Mouse (Mus musculus): ENCODE results near the gene Hdac1.

Gene Hdac1

DNA sequence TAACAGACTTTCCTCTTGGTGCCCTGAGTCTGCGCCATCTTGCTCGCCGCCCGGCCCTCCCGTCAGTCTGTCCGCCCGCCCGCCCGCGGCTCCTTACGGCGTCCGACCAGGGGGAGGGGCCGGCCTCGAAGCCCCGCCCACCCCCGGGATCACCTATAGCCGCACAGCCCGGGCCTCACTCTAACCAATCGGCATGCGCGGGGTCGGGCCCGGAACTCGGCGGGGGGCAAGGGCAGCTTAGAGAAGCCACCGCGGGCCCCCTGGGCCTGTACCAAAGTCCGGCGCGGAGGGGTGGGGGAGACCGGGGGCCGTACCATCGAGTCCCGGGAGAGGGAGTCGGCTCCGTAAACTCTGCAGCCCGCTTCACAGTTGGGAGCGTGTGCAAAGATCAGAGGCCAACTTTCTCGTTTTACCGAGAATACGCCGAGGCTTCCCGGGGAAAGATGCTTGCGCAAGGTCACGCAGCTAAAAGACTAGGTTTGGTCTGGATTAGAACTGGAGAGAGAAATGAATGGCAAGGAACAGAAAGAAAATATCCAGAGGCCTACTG is at the start of gene Hdac1:
Gene Hdac1, minus strand, starts transcription at position 122 of the 550 bp plus-strand sequence.
- CTCF ChIA-PET = interaction anchor here (0.6 kb wide), 1 partner anchor 33 kb away, joined by 6 read pairs; no protein-coding TSS in a partner anchor

DNA sequence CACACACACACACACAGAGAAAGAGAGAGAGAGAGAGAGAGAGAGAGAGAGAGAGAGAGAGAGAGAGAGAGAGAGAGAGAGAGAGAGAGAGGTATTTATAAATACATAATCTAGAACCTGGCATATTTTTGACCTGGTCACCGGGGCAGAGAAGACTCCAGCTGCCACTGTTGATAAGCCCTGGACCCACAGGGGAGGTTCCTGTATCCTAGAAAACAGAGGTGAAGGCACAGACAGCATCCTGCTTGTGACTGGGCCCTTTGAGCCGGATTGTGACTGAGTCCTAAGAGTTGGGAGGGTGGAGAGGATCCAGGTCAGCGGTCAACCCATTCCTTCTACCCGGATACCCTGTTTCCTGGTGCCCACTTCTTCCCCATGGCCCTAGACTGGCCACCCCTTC is 46.4 kb upstream of the Hdac1 start:
- CTCF ChIA-PET = interaction anchor here (1.2 kb wide), 1 partner anchor 53 kb away, joined by 4 read pairs; no protein-coding TSS in a partner anchor

DNA sequence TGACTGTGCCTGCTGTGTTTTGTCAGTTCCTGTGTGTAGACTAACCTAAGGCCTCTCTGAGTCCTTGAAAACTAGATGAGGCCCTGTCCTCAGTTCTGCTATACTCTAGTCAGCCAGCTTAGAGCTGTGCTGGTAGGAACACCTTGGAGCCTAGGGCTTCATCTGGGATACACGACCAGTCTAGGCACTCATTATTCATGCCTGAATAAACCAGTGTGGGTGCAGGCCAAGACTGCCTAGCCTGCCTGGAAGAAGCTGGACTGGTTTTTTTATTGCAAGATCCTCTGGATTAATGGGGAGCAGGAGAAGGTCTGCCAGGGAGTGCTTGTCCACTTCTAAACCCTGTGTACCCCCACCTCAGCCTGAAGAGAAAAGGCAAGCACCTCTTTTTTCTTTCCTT is 44.4 kb upstream of the Hdac1 start:
- CTCF ChIA-PET = no interaction called here

DNA sequence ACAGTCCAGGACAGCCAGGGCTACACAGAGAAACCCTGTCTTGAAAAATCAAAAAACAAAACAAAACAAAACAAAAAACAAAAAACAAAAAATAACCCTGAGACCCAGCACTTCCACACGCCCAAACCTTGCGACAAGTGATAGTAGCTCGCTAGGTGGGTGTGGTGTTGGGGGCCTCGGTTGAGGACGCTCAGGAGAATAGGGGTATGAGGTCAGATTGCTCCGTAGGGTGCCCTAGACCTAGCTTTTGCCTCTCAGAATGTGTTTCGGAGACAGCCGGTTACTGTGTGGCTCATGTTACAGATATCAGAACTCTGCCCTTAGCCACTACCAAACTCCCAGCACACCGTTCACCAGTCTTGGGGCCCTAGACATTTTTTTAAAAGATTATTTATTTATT is 43.3 kb upstream of the Hdac1 start:
- CTCF ChIA-PET = interaction anchor here (1.4 to 2.1 kb wide), 2 partner anchors 20 to 22 kb away, joined by 3 to 9 read pairs; no protein-coding TSS in a partner anchor

DNA sequence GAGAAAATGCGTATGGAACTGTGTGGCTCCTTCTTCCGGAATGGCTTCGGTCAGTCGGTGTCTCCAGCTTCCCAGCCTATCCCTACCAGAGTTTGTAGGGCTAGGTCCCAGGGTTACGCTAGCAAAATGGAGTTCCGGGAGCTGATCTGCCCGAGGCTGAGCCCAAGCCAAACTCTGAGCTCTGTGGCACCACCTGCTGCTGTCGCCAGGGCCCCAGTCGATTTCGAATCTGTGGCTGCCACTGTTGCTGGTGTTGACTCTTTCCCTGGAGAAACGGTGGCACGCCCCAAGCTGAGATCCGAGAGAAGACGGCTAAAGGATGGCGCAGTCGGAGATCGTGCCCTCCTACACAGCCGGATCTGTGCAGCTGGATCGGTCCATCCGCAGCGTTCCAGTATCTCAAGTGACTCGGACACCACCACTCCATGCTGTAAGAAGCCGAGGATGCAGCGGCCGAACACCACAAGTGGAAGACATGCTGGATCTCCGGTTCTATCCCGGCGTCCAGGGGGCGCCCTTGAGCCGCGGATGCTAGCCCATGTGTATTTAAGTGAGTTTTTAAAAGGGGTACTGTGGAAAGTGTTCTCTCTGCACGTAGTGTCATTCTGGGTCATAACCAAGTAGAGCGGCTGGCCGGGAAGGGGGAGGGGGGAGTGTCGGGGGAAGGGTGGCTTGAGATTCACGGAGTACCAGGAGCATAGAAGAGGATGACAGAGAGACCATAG is 42.5 kb upstream of the Hdac1 start:
- CTCF ChIA-PET = interaction anchor here (1.1 to 2.1 kb wide), 3 partner anchors 12 to 23 kb away, joined by 3 to 9 read pairs (median 5); partner anchors contain the start of gene Lck

DNA sequence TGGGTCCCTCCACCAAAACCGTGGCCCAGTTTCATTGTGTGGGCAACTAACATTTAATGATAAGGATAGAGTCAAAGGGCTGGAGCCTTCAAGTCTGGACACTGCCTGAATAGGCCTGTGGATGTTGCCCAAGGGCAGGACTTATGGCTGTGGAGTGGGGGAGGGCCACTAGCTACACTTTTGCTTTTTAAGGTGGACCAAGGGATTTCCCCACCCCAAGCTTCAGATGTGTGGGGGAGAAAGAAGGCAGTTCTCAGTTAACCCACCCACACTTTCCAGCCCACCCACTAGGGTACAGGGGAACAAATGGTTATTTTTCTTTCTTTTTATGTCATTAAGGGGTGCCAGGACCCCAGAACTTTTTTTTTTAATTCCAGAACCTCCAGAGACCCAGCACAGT is 41.9 kb upstream of the Hdac1 start:
- CTCF ChIA-PET = interaction anchor here (1.1 to 2.1 kb wide), 3 partner anchors 11 to 24 kb away, joined by 3 to 9 read pairs (median 5); partner anchors contain the start of gene Lck

DNA sequence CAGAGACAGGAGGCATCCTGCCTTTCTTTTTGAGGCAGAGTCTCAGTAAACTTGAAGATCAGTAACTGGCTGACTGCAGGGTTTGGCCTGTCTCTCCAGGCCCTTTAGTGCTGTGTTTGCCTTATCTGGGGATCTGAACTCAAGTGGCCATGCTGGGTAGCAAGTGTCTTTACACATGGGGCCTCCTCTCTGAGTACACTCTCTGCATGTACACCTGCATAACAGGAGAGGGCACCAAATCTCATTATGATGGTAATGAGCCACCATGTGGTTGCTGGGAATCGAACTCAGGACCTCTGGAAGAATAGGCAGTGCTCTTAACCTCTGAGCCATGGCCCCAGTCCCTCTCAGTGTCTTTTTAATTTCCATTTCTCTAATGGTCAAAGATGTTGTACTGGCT is 39.7 kb upstream of the Hdac1 start:
- CTCF ChIA-PET = no interaction called here

DNA sequence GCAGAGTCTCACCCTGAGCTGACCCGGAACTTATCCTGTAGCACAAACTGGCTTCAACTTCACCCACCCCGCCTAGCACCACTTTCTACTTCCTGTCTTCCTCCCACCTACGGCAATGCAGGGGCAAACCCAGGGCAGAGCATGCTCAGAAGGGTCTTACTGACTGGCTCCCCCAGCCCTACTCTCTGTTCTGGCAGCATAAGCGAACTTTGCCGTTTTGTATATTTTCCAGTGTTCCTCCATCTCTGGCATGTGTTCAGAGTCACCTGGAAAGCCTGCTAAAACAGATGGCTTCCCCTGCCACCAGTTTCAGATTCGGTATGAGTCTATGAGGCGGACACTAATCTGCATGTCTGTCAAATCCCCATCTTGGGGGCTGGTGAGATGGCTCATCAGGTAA is 37.8 kb upstream of the Hdac1 start:
- CTCF ChIA-PET = interaction anchor here (0.6 kb wide), 1 partner anchor 35 kb away, joined by 3 read pairs; no protein-coding TSS in a partner anchor

- CTCF ChIA-PET = interaction anchor here (0.8 to 1.4 kb wide), 3 partner anchors 21 to 118 kb away, joined by 3 to 16 read pairs (median 3); partner anchors contain the start of gene Bsdc1
Measured at GRCm38 (mm10) chr4:129578466-129578865, 36.0 kb upstream of the Hdac1 start, which contains the start of gene Fam167b. Gene Fam167b (minus strand): TSS chr4:129578549.

DNA sequence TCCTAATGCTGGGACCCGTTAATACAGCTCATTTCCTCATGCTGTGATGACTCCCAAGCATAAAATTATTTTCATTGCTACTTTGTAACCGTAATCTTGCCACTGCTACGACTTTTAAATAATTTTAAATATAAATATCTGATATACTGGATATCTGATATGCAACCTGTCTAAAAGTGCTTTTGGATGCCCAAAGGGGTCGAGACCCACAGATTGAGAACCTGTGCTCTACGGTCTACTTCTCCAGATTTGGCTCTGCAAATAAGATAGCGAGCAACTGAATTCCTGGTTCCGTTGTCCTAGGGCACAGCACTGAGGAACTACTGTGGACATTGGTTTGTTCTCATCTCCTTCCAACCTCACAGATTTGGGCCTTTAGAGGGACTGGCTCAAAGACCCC is 35.2 kb upstream of the Hdac1 start:
- CTCF ChIA-PET = interaction anchor here (0.8 to 1.4 kb wide), 4 partner anchors 20 to 28 kb away, joined by 3 read pairs; no protein-coding TSS in a partner anchor

- CTCF ChIA-PET = interaction anchor here (0.7 to 1.4 kb wide), 5 partner anchors 19 to 34 kb away, joined by 3 read pairs; no protein-coding TSS in a partner anchor
Measured at GRCm38 (mm10) chr4:129576863-129577491, 34.5 kb upstream of the Hdac1 start.

GRCm38 (mm10) chr4:129575171-129575844 is 32.8 kb upstream of the Hdac1 start:
- CTCF ChIA-PET = interaction anchor here (0.6 kb wide), 1 partner anchor 33 kb away, joined by 6 read pairs; the partner anchor contains the start of gene Hdac1

DNA sequence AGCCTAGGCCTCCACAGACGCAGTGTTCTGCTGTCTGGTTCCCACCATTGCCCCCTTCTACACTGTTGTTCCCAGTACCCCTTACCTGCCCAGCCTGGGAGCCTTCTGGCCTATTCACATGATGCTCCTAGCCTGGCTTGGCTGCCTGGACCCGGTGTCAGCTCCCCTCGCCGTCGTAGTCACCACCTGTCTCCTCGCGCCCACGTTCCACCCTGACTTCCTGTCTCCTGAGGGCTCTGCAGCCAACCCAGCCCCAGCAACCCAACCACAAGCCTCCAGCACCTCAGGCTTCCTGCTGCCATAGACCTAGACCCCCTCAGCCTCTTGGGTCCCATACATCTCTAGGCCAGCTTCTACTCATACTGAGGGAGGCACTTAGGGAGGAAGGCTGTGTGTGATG is 30.9 kb upstream of the Hdac1 start, which contains the start of gene Lck:
Gene Lck, minus strand, starts transcription at position 212 of the 400 bp plus-strand sequence.
- CTCF ChIA-PET = interaction anchor here (1.0 kb wide), 1 partner anchor 12 kb away, joined by 5 read pairs; no protein-coding TSS in a partner anchor

GRCm38 (mm10) chr4:129573093-129573370 is 30.5 kb upstream of the Hdac1 start:
- CTCF ChIA-PET = interaction anchor here (1.0 kb wide), 1 partner anchor 12 kb away, joined by 5 read pairs; no protein-coding TSS in a partner anchor

DNA sequence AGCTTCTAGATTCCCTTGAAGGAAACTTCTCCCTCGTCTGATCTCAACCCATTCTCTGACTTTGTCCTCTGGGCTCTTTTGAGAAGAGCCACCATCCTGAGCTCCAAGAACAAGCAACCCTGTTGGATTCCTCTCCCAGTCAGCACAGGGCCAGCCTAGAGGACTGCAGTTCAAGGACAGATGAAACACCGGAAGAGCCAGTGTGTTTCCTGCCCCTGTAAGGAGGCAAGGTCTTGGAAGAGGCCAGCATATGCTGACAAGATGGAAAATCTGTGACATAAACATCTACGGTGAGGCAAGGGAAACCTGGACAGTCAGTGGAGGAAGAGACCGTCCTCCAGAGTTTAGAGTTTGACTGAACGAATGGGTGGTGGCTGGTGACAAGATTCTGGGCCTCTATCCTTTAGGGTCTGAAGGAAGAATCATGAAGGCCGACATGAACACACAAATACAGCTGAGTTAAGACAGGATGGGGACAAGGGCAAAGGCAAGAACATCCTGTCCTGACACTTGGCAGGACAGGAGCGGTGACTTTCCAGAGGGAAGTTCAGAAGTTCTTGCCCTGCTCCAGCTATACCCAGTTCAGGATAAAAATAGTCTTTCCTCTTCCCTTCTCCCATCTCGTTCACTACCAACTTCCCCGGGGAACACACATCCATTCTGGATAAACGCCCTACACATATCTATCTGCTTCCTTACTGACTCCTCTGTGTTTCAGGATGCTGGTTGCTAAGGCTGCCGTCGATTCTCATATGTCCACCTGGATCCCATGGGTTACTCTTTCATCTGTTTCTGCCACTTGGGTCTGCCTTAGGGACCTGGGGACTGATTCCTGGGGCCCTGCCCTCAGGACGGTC is 30.0 kb upstream of the Hdac1 start:
- CTCF ChIA-PET = interaction anchor here (0.9 to 2.1 kb wide), 3 partner anchors 13 to 17 kb away, joined by 5 to 7 read pairs (median 7); no protein-coding TSS in a partner anchor

GRCm38 (mm10) chr4:129571551-129572084 is 29.1 kb upstream of the Hdac1 start:
- CTCF ChIA-PET = interaction anchor here (0.9 to 2.1 kb wide), 2 partner anchors 15 to 17 kb away, joined by 7 read pairs; no protein-coding TSS in a partner anchor

DNA sequence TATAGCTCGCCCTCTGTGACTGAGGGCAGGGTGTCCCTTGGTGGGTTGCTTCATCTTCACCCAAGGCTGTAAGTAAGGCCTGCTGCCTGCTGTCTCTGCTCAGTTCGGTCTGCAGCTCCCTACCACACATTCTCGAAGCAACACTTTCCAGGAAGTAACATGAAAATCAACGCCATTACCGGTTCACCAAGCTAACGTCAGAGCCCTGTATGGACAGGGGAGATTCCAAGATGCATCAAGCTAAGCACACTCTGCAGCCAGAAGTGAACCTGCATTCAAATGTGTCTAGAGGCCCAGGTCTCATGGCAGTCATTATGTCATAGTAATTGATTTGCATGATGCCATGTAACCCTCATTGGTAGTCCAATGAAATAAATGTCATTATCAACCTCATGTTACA is 27.5 kb upstream of the Hdac1 start:
- CTCF ChIA-PET = interaction anchor here (0.6 kb wide), 2 partner anchors 211 to 219 kb away, joined by 3 to 5 read pairs; no protein-coding TSS in a partner anchor

DNA sequence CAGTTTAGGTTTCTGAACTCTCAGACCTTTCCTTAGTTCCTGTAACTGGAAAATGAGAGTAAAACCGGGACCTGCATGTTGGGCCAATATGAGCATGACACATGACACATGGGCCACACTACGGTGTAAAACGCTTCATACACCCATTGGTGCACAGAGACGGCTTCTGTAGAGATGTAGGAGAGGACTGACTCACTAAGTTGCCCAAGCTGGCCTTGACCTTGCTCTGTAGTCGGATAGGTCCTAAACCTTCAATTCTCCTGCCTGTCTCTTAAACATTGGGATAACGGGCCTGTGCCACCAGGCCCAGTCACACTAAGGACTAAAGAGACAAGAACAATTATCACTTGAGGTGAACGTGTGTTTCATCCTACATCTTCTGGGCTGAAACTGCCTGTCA is 25.9 kb upstream of the Hdac1 start:
- CTCF ChIA-PET = no interaction called here

DNA sequence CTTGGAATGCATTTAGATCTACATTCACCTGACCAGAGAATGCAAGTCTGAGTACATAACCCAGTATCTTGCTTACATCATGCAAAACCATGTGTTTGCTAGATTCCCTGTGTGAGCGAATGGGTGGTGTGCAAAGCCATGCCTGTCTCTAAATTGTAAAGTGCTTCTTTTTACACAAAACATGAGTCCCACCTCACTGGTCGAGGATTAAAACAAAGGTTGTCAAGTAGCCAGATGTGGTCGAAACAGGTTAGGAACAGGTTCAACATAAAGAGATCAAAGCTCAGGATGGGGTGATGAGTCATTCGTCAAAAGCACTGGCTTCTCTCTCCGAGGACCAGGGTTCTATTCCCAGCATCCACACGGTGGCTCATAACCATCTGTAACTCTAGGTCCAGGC is 22.6 kb upstream of the Hdac1 start:
- CTCF ChIA-PET = interaction anchor here (0.7 kb wide), 1 partner anchor 152 kb away, joined by 5 read pairs; no protein-coding TSS in a partner anchor

- CTCF ChIA-PET = no interaction called here
Measured at GRCm38 (mm10) chr4:129563718-129564117, 21.2 kb upstream of the Hdac1 start.
